ENCODE assay signal across 8 mouse cellular contexts in the genomic region with DNA sequence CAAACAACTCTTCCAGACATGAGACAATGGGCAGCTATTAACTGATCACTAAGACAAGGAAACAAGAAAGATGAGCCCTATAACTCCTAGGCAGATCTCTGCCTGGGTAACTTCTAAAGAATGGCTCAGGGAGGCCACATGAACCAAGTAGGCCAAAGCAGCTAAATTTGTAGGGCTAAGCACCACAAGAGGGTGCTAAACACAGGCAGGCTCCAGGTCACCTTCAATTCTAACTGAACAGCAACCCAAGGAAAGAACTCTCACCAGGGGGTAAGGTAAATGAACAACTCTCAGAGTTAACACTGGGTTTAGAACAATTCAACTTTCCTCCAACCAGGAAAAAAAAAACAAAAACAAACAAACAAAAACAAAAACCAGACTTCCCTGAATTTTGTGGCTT. TPM values are rescaled to one million over a fixed set of nuclear protein-coding genes. Genes with fewer than 3 reads are reported as not detected.
DNase-seq lines count a peak whose midpoint lies in the region; ATAC-seq lines count a peak whose summit lies in the region.

No protein-coding gene starts in this region.

- no peak overlapping the region for H3K9ac ChIP-seq in hindbrain, embryonic 14.5 days
- H3K9ac ChIP-seq in hindbrain, embryonic 16.5 days (ENCODE audit: low read depth, low read length), result no peak overlapping the region
- H3K9ac ChIP-seq in hindbrain, embryonic 12.5 days, result no peak overlapping the region

- H3K36me3 ChIP-seq in hindbrain, embryonic 14.5 days (replicated peaks; ENCODE audit: control insufficient read depth, insufficient read depth), result peaks cover 23% of the 10 kb centered on the region
- peaks cover 5% of the 10 kb centered on the region; the same call in 1 of the 2 replicates for H3K36me3 ChIP-seq in hindbrain, embryonic 16.5 days (ENCODE audit: control insufficient read depth, insufficient read depth, low read length)
- no peaks in the 10 kb centered on the region; the same call in none of the 2 replicates for H3K36me3 ChIP-seq in hindbrain, embryonic 12.5 days

- no peaks in the 10 kb centered on the region for H3K4me1 ChIP-seq in hindbrain, embryonic 14.5 days (replicated peaks; ENCODE audit: control insufficient read depth, insufficient read depth, low read length)
- no peaks in the 10 kb centered on the region for H3K4me1 ChIP-seq in hindbrain, embryonic 16.5 days (ENCODE audit: control insufficient read depth, insufficient read depth, low read depth, low read length)
- H3K4me1 ChIP-seq in hindbrain, embryonic 12.5 days, result no peaks in the 10 kb centered on the region

- ATAC-seq in hindbrain, embryonic 14.5 days (ENCODE audit: low FRiP score), result no peak
- no peak for ATAC-seq in hindbrain, embryonic 16.5 days
- ATAC-seq in hindbrain, embryonic 12.5 days (ENCODE audit: low FRiP score), result no peak

- H3K4me2 ChIP-seq in hindbrain, embryonic 14.5 days (replicated peaks), result no peak overlapping the region
- H3K4me2 ChIP-seq in hindbrain, embryonic 16.5 days (ENCODE audit: low read length), result no peak overlapping the region
- no peak overlapping the region for H3K4me2 ChIP-seq in hindbrain, embryonic 12.5 days (replicated peaks)

- no peak overlapping the region for H3K4me3 ChIP-seq in hindbrain, embryonic 14.5 days (replicated peaks; ENCODE audit: low read length)
- no peak overlapping the region for H3K4me3 ChIP-seq in hindbrain, embryonic 16.5 days (ENCODE audit: low read length)
- H3K4me3 ChIP-seq in hindbrain, embryonic 12.5 days, result no peak overlapping the region

- peak; percentile 36 for DNase-seq in hindbrain, embryonic 14.5 days (ENCODE audit: low spot score)
- DNase-seq in 3T3-L1 (ENCODE audit: low read depth, low spot score) (peak; percentile 67), MEL-GATA-1-ER (ENCODE audit: extremely low read depth, low read depth) (peak; percentile 14)
- DNase-seq in cerebellum, postnatal 10 days, result peak; percentile 50 to 55
- peak; percentile 59 for DNase-seq in kidney, postnatal 10 days
- peak; percentile 18 to 25 for DNase-seq in spleen, postnatal 36 days (ENCODE audit: low spot score in 2 of 2)

- H3K27me3 ChIP-seq in hindbrain, embryonic 14.5 days (ENCODE audit: control insufficient read depth, insufficient read depth, low read length), result no peaks in the 10 kb centered on the region
- H3K27me3 ChIP-seq in hindbrain, embryonic 16.5 days (replicated peaks; ENCODE audit: control insufficient read depth, insufficient read depth, low read length), result no peaks in the 10 kb centered on the region
- H3K27me3 ChIP-seq in hindbrain, embryonic 12.5 days, result no peaks in the 10 kb centered on the region

- no peak overlapping the region for H3K27ac ChIP-seq in hindbrain, embryonic 14.5 days
- H3K27ac ChIP-seq in hindbrain, embryonic 16.5 days (ENCODE audit: low read depth, low read length), result no peak overlapping the region
- no peak overlapping the region for H3K27ac ChIP-seq in hindbrain, embryonic 12.5 days

- no peaks in the 10 kb centered on the region for H3K9me3 ChIP-seq in hindbrain, embryonic 14.5 days (ENCODE audit: control insufficient read depth, low read length)
- H3K9me3 ChIP-seq in hindbrain, embryonic 16.5 days (ENCODE audit: control insufficient read depth, low read length), result no peaks in the 10 kb centered on the region
- H3K9me3 ChIP-seq in hindbrain, embryonic 12.5 days (replicated peaks), result no peaks in the 10 kb centered on the region

RNA-seq across cellular contexts. Expression of a gene that starts 48.5 kb away (rescaled TPM):
- polyA plus RNA-seq in hindbrain, embryonic 14.5 days (2014; fragmentation: Nextera tagmentation; extraction: Ambion mirVana), result 68.0 and 75.0 TPM in 2 replicates
- polyA plus RNA-seq in hindbrain, embryonic 16.5 days (2015; fragmentation: Nextera tagmentation; extraction: Ambion mirVana), result 94.7 and 95.0 TPM in 2 replicates
- polyA plus RNA-seq in hindbrain, embryonic 12.5 days (2016; fragmentation: Nextera tagmentation; extraction: Ambion mirVana), result 68.7 and 73.3 TPM in 2 replicates

RNA-seq across cellular contexts. Expression of a gene that starts 53.8 kb away (rescaled TPM):
- 15.8 and 24.9 TPM in 2 replicates for polyA plus RNA-seq in hindbrain, embryonic 14.5 days (2014; fragmentation: Nextera tagmentation; extraction: Ambion mirVana)
- 14.0 and 17.8 TPM in 2 replicates for polyA plus RNA-seq in hindbrain, embryonic 16.5 days (2015; fragmentation: Nextera tagmentation; extraction: Ambion mirVana)
- polyA plus RNA-seq in hindbrain, embryonic 12.5 days (2016; fragmentation: Nextera tagmentation; extraction: Ambion mirVana), result 18.7 and 19.3 TPM in 2 replicates

RNA-seq across cellular contexts. Expression of a gene that starts 55.9 kb away (rescaled TPM):
- polyA plus RNA-seq in hindbrain, embryonic 14.5 days (2014; fragmentation: Nextera tagmentation; extraction: Ambion mirVana), result 182 and 237 TPM in 2 replicates
- polyA plus RNA-seq in hindbrain, embryonic 16.5 days (2015; fragmentation: Nextera tagmentation; extraction: Ambion mirVana), result 184 and 191 TPM in 2 replicates
- polyA plus RNA-seq in hindbrain, embryonic 12.5 days (2016; fragmentation: Nextera tagmentation; extraction: Ambion mirVana), result 196 and 207 TPM in 2 replicates

Comparison
In these comparisons a context has a peak if more than half of its experiments do, and no peak if none do; other contexts are left out.
1. DNase-seq: peak in every context shown above with its lines; median percentile 67 in 3T3-L1; 59 in kidney, postnatal 10 days; 52 in cerebellum, postnatal 10 days; 36 in hindbrain, embryonic 14.5 days; 22 in spleen, postnatal 36 days; 14 in MEL-GATA-1-ER.